Mouse (Mus musculus): ENCODE measurements around the gene Slc6a18. TPM values are rescaled to one million over a fixed set of nuclear protein-coding genes. Genes with fewer than 3 reads are reported as not detected.
A peak's percentile ranks its signal among the peaks of the same experiment; 100 is the strongest.

Gene Slc6a18
- polyA plus RNA-seq, 1 experiment from 2014 or later: not detected

GRCm38 (mm10) chr13:73626745-73627549, 50.9 kb downstream of the Slc6a18 start, which contains the start of gene Tert:
TSS of gene Tert (plus strand) at chr13:73626911.
- peak within 1 kb of the TSS; percentile 73 for H3K9ac ChIP-seq
- H3K9me3 ChIP-seq (replicated peaks): no peaks in the 10 kb centered on the region
- ATAC-seq (ENCODE audit: low FRiP score): peak; percentile 88
- H3K27ac ChIP-seq: no peak within 1 kb of the TSS
- peaks cover 4% of the 10 kb centered on the region; the same call in 1 of the 2 replicates for H3K27me3 ChIP-seq
- peak within 1 kb of the TSS; percentile 89 for H3K4me2 ChIP-seq (replicated peaks)
- 11% methylated on average over 47 of the region's 47 CpGs for WGBS
- H3K4me1 ChIP-seq: peaks cover 19% of the 10 kb centered on the region
- peak within 1 kb of the TSS; percentile 55 for H3K4me3 ChIP-seq
- H3K36me3 ChIP-seq: peaks cover 6% of the 10 kb centered on the region; the same call in 1 of the 2 replicates

- H3K4me2 ChIP-seq (replicated peaks): peak overlapping the region; percentile 89
- H3K27ac ChIP-seq: no peak overlapping the region
- H3K9ac ChIP-seq: peak overlapping the region; percentile 73
- H3K9me3 ChIP-seq (replicated peaks): no peaks in the 10 kb centered on the region
- H3K4me3 ChIP-seq: peak overlapping the region; percentile 55
- H3K36me3 ChIP-seq: peaks cover 11% of the 10 kb centered on the region
- peak; percentile 51; the same call in 1 of the 2 replicates for ATAC-seq (ENCODE audit: low FRiP score)
- 46% methylated on average over 6 of the region's 6 CpGs for WGBS
- H3K4me1 ChIP-seq: peaks cover 19% of the 10 kb centered on the region
- peaks cover 4% of the 10 kb centered on the region; the same call in 1 of the 2 replicates for H3K27me3 ChIP-seq
These were observed 51.4 kb downstream of the Slc6a18 start for GRCm38 (mm10) chr13:73626410-73626744.

- WGBS: 67% methylated on average over 6 of the region's 6 CpGs
- peaks cover 65% of the 10 kb centered on the region for H3K36me3 ChIP-seq
- H3K4me2 ChIP-seq (replicated peaks): no peak overlapping the region
- ATAC-seq (ENCODE audit: low FRiP score): no peak
- H3K27me3 ChIP-seq: peaks cover 4% of the 10 kb centered on the region; the same call in 1 of the 2 replicates
- H3K9me3 ChIP-seq (replicated peaks): no peaks in the 10 kb centered on the region
- no peak overlapping the region for H3K27ac ChIP-seq
- no peak overlapping the region for H3K9ac ChIP-seq
- H3K4me1 ChIP-seq: no peaks in the 10 kb centered on the region
- no peak overlapping the region for H3K4me3 ChIP-seq
These were observed 57.2 kb downstream of the Slc6a18 start for GRCm38 (mm10) chr13:73620637-73621036.

- Histone ChIP-seq H3K36me3 (peaks cover 87% of the 10 kb centered on the region), H3K9me3 (replicated peaks) (no peaks in the 10 kb centered on the region)
These were observed 59.4 kb downstream of the Slc6a18 start for GRCm38 (mm10) chr13:73618406-73618805.

More at GRCm38 (mm10) chr13:73618406-73618805, 59.4 kb downstream of the Slc6a18 start:
- Histone ChIP-seq H3K4me2 (replicated peaks) (no peak overlapping the region), H3K4me3 (no peak overlapping the region), H3K9ac (no peak overlapping the region), H3K27me3 (no peaks in the 10 kb centered on the region), H3K27ac (no peak overlapping the region), H3K4me1 (no peaks in the 10 kb centered on the region)
- ATAC-seq (ENCODE audit: low FRiP score): no peak
- 92% methylated on average over 5 of the region's 5 CpGs for WGBS

Other genes with a start within 250 kb of the Slc6a18 start
- 67.0 and 68.4 TPM in 2 replicates for gene Lpcat1, start 210.8 kb downstream of the Slc6a18 start, polyA plus RNA-seq (2016; fragmentation: Nextera tagmentation; extraction: Ambion mirVana)
- gene Slc6a3, start 141.3 kb downstream of the Slc6a18 start, polyA plus RNA-seq (2016; fragmentation: Nextera tagmentation; extraction: Ambion mirVana): 0.05 TPM in 1 of 2 replicates, not detected in the other
- gene Clptm1l, start 74.0 kb downstream of the Slc6a18 start, polyA plus RNA-seq (2016; fragmentation: Nextera tagmentation; extraction: Ambion mirVana): 127 and 128 TPM in 2 replicates
- gene Tert, start 51.1 kb downstream of the Slc6a18 start, polyA plus RNA-seq (2016; fragmentation: Nextera tagmentation; extraction: Ambion mirVana): 7.3 and 7.7 TPM in 2 replicates
- gene Slc6a19, start 26.8 kb upstream of the Slc6a18 start, polyA plus RNA-seq (2016; fragmentation: Nextera tagmentation; extraction: Ambion mirVana): 0.17 and 0.26 TPM in 2 replicates
- 35.9 and 39.3 TPM in 2 replicates for gene Slc12a7, start 55.1 kb upstream of the Slc6a18 start, polyA plus RNA-seq (2016; fragmentation: Nextera tagmentation; extraction: Ambion mirVana)
- gene Nkd2, start 169.6 kb upstream of the Slc6a18 start, polyA plus RNA-seq (2016; fragmentation: Nextera tagmentation; extraction: Ambion mirVana): 14.3 and 17.4 TPM in 2 replicates